Mouse (Mus musculus): ENCODE data around the gene Arsk. TPM values are rescaled to one million over a fixed set of nuclear protein-coding genes. Genes with fewer than 3 reads are reported as not detected.

Gene Arsk
- polyA plus RNA-seq, 1 experiment from 2014 or later: 10.5 TPM

DNA sequence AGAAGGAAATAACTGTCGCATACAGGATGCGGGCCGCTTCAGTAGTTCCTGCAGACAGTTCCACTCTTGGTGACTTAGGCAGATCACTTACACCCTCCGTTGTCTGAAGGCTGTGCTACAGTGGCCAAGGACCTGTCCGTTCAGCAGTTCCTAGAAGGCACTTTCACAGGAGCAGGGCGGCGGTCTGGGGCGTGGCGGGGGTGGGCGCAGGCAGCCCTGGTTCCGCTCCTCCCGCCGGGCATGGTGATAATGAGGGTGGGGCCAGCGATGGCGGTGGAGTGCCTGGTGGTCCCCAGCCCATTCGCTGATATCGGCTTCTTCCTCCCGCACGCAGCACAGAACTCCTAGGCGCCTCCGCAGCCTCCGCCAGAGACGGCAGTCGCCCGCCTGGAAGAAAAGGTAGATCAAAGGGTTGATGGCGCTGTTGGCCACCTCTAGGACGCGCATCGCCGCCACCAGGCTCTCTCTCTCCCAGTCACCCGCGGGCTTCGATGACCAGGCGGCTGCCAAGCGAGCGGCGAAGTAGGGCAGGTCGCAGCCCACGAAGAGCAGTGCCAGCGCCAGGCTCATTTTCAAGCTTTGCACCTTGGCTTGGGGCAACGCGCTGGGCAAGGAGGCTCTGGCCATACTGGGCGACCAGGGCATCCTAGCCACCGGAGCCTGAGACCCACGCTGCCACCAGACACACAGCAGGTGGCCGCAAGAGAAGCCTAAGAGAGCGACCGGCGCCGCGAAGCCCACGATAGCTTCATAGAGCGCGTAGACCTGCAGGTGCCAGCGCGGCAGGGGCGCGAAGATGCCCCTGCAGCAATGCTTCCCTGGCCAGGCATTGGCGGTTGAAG is 42.8 kb downstream of the Arsk start:
- H3K27ac ChIP-seq (ENCODE audit: low read depth, low read length): no peak overlapping the region
- H3K4me2 ChIP-seq (replicated peaks; ENCODE audit: low read depth, low read length): peak overlapping the region; percentile 95
- WGBS: under 1% methylated on average over 57 of the region's 59 CpGs
- peak overlapping the region; percentile 48; the same call in 1 of the 2 replicates for H3K9ac ChIP-seq (ENCODE audit: low read depth, low read length)
- H3K9me3 ChIP-seq (ENCODE audit: control insufficient read depth, low read length): no peaks in the 10 kb centered on the region
- peaks cover 13% of the 10 kb centered on the region for H3K4me1 ChIP-seq (ENCODE audit: control insufficient read depth, insufficient read depth, low read length)
- ATAC-seq (ENCODE audit: low FRiP score, low TSS enrichment): peak; percentile 78
- peaks cover 33% of the 10 kb centered on the region for H3K27me3 ChIP-seq (ENCODE audit: control insufficient read depth, insufficient read depth, low read length)
- H3K4me3 ChIP-seq (ENCODE audit: low read length): peak overlapping the region; percentile 52
- no peaks in the 10 kb centered on the region for H3K36me3 ChIP-seq (ENCODE audit: control insufficient read depth, insufficient read depth, low read length)

DNA sequence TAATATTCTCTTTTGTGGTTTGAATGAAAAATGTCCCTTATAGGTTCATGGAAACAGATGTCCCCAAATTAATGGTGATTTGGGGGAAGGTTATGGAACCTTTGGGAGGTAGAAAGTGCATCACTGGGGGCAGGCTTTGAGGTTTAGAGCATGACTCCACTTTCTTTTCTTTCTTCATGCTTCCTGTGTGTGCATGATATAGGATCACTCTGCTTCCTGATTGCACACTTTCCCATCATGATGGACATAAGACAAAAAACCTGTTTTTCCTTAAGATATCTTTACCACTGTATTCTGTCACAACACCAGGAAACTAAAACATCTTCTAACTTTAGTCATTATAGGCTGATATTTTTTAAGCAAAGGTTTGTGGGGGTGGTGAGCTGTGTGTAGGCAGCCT is 53.5 kb downstream of the Arsk start:
- Histone ChIP-seq H3K4me1 (ENCODE audit: control insufficient read depth, insufficient read depth, low read length) (no peaks in the 10 kb centered on the region), H3K4me2 (replicated peaks; ENCODE audit: low read depth, low read length) (no peak overlapping the region), H3K27me3 (ENCODE audit: control insufficient read depth, insufficient read depth, low read length) (no peaks in the 10 kb centered on the region), H3K9me3 (ENCODE audit: control insufficient read depth, low read length) (no peaks in the 10 kb centered on the region), H3K27ac (ENCODE audit: low read depth, low read length) (no peak overlapping the region), H3K4me3 (ENCODE audit: low read length) (no peak overlapping the region), H3K9ac (ENCODE audit: low read depth, low read length) (no peak overlapping the region), H3K36me3 (ENCODE audit: control insufficient read depth, insufficient read depth, low read length) (no peaks in the 10 kb centered on the region)
- no peak for ATAC-seq (ENCODE audit: low FRiP score, low TSS enrichment)

DNA sequence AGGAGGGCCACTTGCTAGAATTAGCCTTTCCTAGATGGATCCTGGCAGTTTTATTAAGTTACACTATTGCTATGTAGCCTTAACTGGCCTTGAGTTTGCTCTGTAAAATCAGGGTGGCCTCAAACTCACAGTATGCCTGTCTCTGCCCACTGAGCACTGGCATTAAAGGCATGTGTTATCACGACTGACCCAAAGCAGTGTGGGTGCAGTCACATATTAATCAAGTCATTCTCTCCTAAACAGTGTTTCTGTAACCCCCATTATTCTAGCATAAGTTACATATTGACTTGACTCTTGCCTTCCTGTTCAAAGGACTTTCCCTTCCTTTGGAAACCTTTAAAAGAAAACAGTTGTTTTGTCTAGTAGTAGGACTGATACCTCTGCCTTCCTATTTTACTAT is 56.0 kb downstream of the Arsk start:
- H3K27ac ChIP-seq (ENCODE audit: low read depth, low read length): no peak overlapping the region
- 48% methylated on average over 1 of the region's 1 CpGs for WGBS

DNA sequence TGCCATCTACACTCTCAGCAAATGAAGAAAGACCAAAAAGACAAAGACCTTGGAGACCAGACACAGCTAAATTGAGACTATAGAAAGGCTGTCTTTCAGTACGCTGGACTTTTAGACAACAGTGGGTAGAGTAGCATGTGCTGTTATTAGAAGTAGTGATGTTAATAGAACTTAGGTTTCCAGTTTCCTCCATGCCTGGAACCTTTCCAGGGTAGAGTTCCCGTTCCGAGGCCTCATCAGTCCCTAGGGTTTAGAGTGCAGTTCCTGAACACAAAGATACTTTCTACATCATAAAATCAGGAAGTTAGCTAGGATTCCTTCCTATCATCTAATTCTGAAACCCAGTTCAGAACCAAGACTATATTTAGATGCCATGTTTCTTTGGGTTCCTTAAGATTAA is 73.9 kb downstream of the Arsk start:
- Histone ChIP-seq H3K27ac (ENCODE audit: low read depth, low read length) (no peak overlapping the region), H3K4me1 (ENCODE audit: control insufficient read depth, insufficient read depth, low read length) (no peaks in the 10 kb centered on the region), H3K27me3 (ENCODE audit: control insufficient read depth, insufficient read depth, low read length) (no peaks in the 10 kb centered on the region), H3K9me3 (ENCODE audit: control insufficient read depth, low read length) (no peaks in the 10 kb centered on the region), H3K36me3 (ENCODE audit: control insufficient read depth, insufficient read depth, low read length) (no peaks in the 10 kb centered on the region), H3K9ac (ENCODE audit: low read depth, low read length) (no peak overlapping the region), H3K4me3 (ENCODE audit: low read length) (no peak overlapping the region), H3K4me2 (replicated peaks; ENCODE audit: low read depth, low read length) (no peak overlapping the region)
- no peak for ATAC-seq (ENCODE audit: low FRiP score, low TSS enrichment)
- 63% methylated on average over 3 of the region's 3 CpGs for WGBS

More for the DNA sequence above, 56.0 kb downstream of the Arsk start:
- Histone ChIP-seq H3K27me3 (ENCODE audit: control insufficient read depth, insufficient read depth, low read length) (no peaks in the 10 kb centered on the region), H3K4me3 (ENCODE audit: low read length) (no peak overlapping the region), H3K9ac (ENCODE audit: low read depth, low read length) (no peak overlapping the region), H3K9me3 (ENCODE audit: control insufficient read depth, low read length) (no peaks in the 10 kb centered on the region), H3K36me3 (ENCODE audit: control insufficient read depth, insufficient read depth, low read length) (no peaks in the 10 kb centered on the region), H3K4me1 (ENCODE audit: control insufficient read depth, insufficient read depth, low read length) (no peaks in the 10 kb centered on the region), H3K4me2 (replicated peaks; ENCODE audit: low read depth, low read length) (no peak overlapping the region)
- no peak for ATAC-seq (ENCODE audit: low FRiP score, low TSS enrichment)

DNA sequence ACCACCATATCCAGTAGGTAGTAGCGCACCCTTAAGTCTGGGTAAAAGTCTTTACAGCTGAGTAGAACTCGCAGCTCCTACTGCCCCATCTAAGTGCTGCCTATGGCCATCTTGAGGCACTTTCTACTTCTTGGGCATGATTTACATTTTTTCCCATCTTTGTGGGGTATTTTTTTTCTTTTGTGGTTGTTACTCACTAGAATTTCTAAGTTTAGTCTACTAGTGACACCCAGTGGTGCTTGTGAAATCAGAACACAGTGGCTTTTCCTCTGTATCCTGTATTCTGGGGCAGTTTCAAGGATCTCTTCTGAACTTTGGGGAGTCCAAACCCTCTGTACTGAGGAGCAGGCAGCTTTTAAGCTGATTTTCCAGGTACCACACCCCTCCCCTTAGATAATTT is 76.7 kb downstream of the Arsk start:
- H3K27ac ChIP-seq (ENCODE audit: low read depth, low read length): no peak overlapping the region
- H3K36me3 ChIP-seq (ENCODE audit: control insufficient read depth, insufficient read depth, low read length): no peaks in the 10 kb centered on the region
- H3K4me2 ChIP-seq (replicated peaks; ENCODE audit: low read depth, low read length): no peak overlapping the region
- H3K9me3 ChIP-seq (ENCODE audit: control insufficient read depth, low read length): no peaks in the 10 kb centered on the region
- ATAC-seq (ENCODE audit: low FRiP score, low TSS enrichment): no peak
- H3K4me3 ChIP-seq (ENCODE audit: low read length): no peak overlapping the region
- no peaks in the 10 kb centered on the region for H3K27me3 ChIP-seq (ENCODE audit: control insufficient read depth, insufficient read depth, low read length)
- no peak overlapping the region for H3K9ac ChIP-seq (ENCODE audit: low read depth, low read length)
- 95% methylated on average over 2 of the region's 2 CpGs for WGBS
- no peaks in the 10 kb centered on the region for H3K4me1 ChIP-seq (ENCODE audit: control insufficient read depth, insufficient read depth, low read length)

DNA sequence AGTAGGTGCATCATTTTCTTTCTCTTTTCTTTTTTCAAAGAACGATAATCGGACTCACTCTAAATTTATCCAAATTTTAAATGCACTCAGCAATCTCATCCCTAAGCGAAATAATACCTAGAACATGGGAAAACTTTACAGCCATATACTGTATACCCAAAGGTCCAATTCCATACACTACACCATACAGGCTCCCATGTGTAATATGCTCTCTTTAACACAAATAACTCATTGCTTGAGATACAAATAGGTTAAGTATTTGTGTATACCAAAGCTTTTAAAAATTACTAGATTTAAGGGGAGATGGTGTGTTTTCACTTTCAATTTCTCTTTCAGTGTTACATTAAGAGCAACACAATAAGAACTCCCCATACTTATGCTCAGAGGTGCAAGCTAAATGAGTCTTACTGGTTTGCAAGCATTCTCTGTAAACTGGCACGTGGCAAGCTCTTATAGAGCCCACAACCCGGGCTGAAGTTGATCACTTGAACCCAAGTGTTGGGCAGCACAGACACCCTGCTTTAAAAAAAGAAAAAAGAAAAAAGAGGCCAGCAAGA is 79.5 kb downstream of the Arsk start:
- Histone ChIP-seq H3K36me3 (ENCODE audit: control insufficient read depth, insufficient read depth, low read length) (no peaks in the 10 kb centered on the region), H3K27me3 (ENCODE audit: control insufficient read depth, insufficient read depth, low read length) (no peaks in the 10 kb centered on the region), H3K9ac (ENCODE audit: low read depth, low read length) (no peak overlapping the region; the same call in 1 of the 2 replicates), H3K27ac (ENCODE audit: low read depth, low read length) (no peak overlapping the region), H3K4me2 (replicated peaks; ENCODE audit: low read depth, low read length) (peak overlapping the region; percentile 75), H3K4me3 (ENCODE audit: low read length) (peak overlapping the region; percentile 77), H3K4me1 (ENCODE audit: control insufficient read depth, insufficient read depth, low read length) (no peaks in the 10 kb centered on the region), H3K9me3 (ENCODE audit: control insufficient read depth, low read length) (no peaks in the 10 kb centered on the region)
- WGBS: 51% methylated on average over 5 of the region's 5 CpGs
- peak; percentile 39 for ATAC-seq (ENCODE audit: low FRiP score, low TSS enrichment)

DNA sequence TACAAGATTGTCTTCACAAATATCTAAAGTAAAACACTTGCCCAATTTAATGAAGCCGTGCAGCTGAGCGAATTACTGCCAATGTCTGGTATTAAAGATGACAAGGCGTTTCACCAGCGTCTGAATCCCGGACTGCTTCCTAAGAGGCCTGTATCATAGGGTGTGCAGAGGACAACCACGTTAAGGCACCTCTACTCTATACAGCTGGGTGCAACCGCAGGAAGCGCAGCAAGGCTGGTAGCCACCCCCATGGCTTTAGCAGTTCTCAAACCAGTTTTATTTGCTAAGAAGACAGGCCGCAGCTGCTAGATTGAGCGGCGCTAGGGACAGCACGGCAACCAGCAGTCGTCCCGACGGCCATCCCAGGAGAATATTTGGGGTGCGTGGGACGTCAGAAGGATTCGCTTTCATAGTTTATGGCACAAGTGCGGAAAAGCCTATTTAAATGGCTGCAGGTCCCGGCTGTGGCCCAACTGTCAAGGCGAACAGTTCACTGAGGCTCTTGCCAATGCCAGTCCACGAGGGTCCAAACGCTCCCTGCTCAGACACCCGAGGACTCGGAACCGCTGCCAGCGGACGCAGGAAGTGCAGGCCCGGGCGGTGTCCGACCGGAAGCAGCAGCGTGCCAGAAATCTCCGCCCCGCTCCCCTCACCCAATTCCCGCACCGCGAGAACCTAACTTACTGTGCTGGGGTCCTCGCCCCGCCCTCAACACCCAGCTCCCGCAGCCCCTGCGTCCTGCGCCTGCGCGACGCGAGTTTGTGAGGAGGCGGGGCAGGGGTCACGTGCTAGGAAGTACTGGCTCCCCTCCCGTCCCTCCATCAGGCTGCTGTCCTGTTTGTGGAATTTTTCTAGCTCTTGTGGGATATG is 80.3 kb downstream of the Arsk start, which contains the start of gene Rfesd:
Rfesd (minus strand) TSS at position 746 of the 870 bp plus-strand sequence.
- peak within 1 kb of the TSS; percentile 77 for H3K4me3 ChIP-seq (ENCODE audit: low read length)
- no peaks in the 10 kb centered on the region for H3K27me3 ChIP-seq (ENCODE audit: control insufficient read depth, insufficient read depth, low read length)
- H3K9ac ChIP-seq (ENCODE audit: low read depth, low read length): peak within 1 kb of the TSS; percentile 93
- H3K27ac ChIP-seq (ENCODE audit: low read depth, low read length): peak within 1 kb of the TSS; percentile 95
- H3K36me3 ChIP-seq (ENCODE audit: control insufficient read depth, insufficient read depth, low read length): no peaks in the 10 kb centered on the region
- H3K9me3 ChIP-seq (ENCODE audit: control insufficient read depth, low read length): no peaks in the 10 kb centered on the region
- no peaks in the 10 kb centered on the region for H3K4me1 ChIP-seq (ENCODE audit: control insufficient read depth, insufficient read depth, low read length)
- WGBS: under 1% methylated on average over 50 of the region's 50 CpGs
- peak; percentile 100 for ATAC-seq (ENCODE audit: low FRiP score, low TSS enrichment)
- H3K4me2 ChIP-seq (replicated peaks; ENCODE audit: low read depth, low read length): peak within 1 kb of the TSS; percentile 75

DNA sequence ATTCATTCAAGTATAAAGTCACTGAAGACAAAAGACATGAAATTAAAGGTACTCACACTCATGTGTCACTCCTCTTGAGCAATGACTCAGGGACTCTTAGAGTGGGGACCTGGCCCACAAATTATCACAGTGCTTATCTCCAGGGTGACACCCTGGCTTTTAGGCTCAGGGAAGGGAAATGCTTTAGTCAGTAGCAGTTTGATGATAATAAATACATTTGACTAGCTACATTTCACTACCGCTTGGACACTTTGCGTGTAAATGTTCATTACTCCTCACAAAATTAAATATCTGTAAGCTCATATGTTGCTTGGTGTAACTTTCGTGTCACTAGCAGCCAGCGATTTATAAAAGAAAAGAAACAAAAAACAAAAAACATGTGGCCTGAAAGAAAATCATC is 81.0 kb downstream of the Arsk start:
- Histone ChIP-seq H3K4me1 (ENCODE audit: control insufficient read depth, insufficient read depth, low read length) (no peaks in the 10 kb centered on the region), H3K4me2 (replicated peaks; ENCODE audit: low read depth, low read length) (peak overlapping the region; percentile 75), H3K4me3 (ENCODE audit: low read length) (peak overlapping the region; percentile 77), H3K9me3 (ENCODE audit: control insufficient read depth, low read length) (peaks cover 2% of the 10 kb centered on the region; the same call in 1 of the 2 replicates), H3K36me3 (ENCODE audit: control insufficient read depth, insufficient read depth, low read length) (no peaks in the 10 kb centered on the region), H3K9ac (ENCODE audit: low read depth, low read length) (peak overlapping the region; percentile 93), H3K27ac (ENCODE audit: low read depth, low read length) (peak overlapping the region; percentile 95; the same call in 1 of the 2 replicates), H3K27me3 (ENCODE audit: control insufficient read depth, insufficient read depth, low read length) (no peaks in the 10 kb centered on the region)
- ATAC-seq (ENCODE audit: low FRiP score, low TSS enrichment): no peak
- 65% methylated on average over 4 of the region's 4 CpGs for WGBS

All from kidney, embryonic 14.5 days (tissue).